Mouse (Mus musculus) forebrain, embryonic 14.5 days (tissue): ENCODE measurements around the gene Mapkap1. TPM values are rescaled to one million over a fixed set of nuclear protein-coding genes. Genes with fewer than 3 reads are reported as not detected.

ENCODE experiments used
- ATAC-seq: fragments of 200-750 bp; cut with Nextera tagmentation; 2 replicates; pipeline ENCODE4 v1.8.0; 2017; ENCODE audit warnings: mild to moderate bottlenecking, moderate library complexity
- DNase-seq: peaks from one replicate; pipeline ENCODE4 v3.0.0-alpha.2; 2015; ENCODE audit warnings: low spot score
- H3K27ac ChIP-seq: fragments of 300-500 bp; sonication (generic); 2 replicates; pipeline ENCODE4 v1.5.1; 2014; ENCODE audit warnings: low read depth, mild to moderate bottlenecking, control low read depth, low read length, moderate library complexity
- H3K27me3 ChIP-seq: fragments of 300-500 bp; sonication (generic); replicated peaks from 2 replicates; pipeline ENCODE4 v1.6.1; 2014; ENCODE audit warnings: low read length, control low read depth, mixed read lengths; ENCODE audit not compliant: control insufficient read depth, insufficient read depth
- H3K36me3 ChIP-seq: fragments of 300-500 bp; sonication (generic); 2 replicates; pipeline ENCODE4 v1.6.1; 2014; ENCODE audit warnings: low read length, control low read depth; ENCODE audit not compliant: control insufficient read depth, insufficient read depth
- H3K4me1 ChIP-seq: fragments of 300-500 bp; sonication (generic); 2 replicates; pipeline ENCODE4 v1.6.1; 2014; ENCODE audit warnings: antibody characterized with exemption, low read length, control low read depth; ENCODE audit not compliant: control insufficient read depth, insufficient read depth
- H3K4me2 ChIP-seq: fragments of 300-500 bp; sonication (generic); 2 replicates; pipeline ENCODE4 v1.6.1; 2014; ENCODE audit warnings: mild to moderate bottlenecking, control low read depth, low read length
- H3K4me3 ChIP-seq: fragments of 300-500 bp; sonication (generic); 2 replicates; pipeline ENCODE4 v1.5.1; 2014; ENCODE audit warnings: low read depth, low read length, control low read depth
- H3K9ac ChIP-seq: fragments of 300-500 bp; sonication (generic); 2 replicates; pipeline ENCODE4 v1.6.1; 2014; ENCODE audit warnings: mild to moderate bottlenecking, low read length, control low read depth, moderate library complexity
- H3K9me3 ChIP-seq: fragments of 300-500 bp; sonication (generic); replicated peaks from 2 replicates; pipeline ENCODE4 v1.6.1; 2016; ENCODE audit warnings: low read length, control low read depth, mixed read lengths; ENCODE audit not compliant: control insufficient read depth
- WGBS: fragments of 180-500 bp; shearing (Covaris S2); extraction: QIAGEN DNeasy Blood & Tissue Kit; methylation state at CpG from one replicate; pipeline ENCODE4 v1.1.7; 2014; 5-methylcytosine and 5-hydroxymethylcytosine counted together
- polyA plus RNA-seq: library from polyadenylated mRNA; unstranded; fragments of >200 nt; fragmentation: Nextera tagmentation; extraction: Ambion mirVana; gene quantifications from 2 replicates; pipeline ENCODE4 v1.2.1, GENCODE M21; 2014

The Mapkap1 gene
- polyA plus RNA-seq, 1 experiment from 2014 or later: 105 TPM

- H3K27me3 ChIP-seq: no peaks in the 10 kb centered on the region
- no peak for DNase-seq
- no peak overlapping the region for H3K27ac ChIP-seq
These were observed 108.7 kb downstream of the Mapkap1 start for GRCm38 (mm10) chr2:34515263-34515662.

GRCm38 (mm10) chr2:34518083-34518482 is 111.5 kb downstream of the Mapkap1 start:
- H3K9me3 ChIP-seq: no peaks in the 10 kb centered on the region
- H3K9ac ChIP-seq: no peak overlapping the region
- H3K4me1 ChIP-seq: no peaks in the 10 kb centered on the region
- H3K27me3 ChIP-seq: no peaks in the 10 kb centered on the region
- ATAC-seq (no peak), DNase-seq (no peak)
- H3K36me3 ChIP-seq: no peaks in the 10 kb centered on the region
- no peak overlapping the region for H3K27ac ChIP-seq
- H3K4me3 ChIP-seq: no peak overlapping the region
- no peak overlapping the region for H3K4me2 ChIP-seq
- 90% methylated on average over 2 of the region's 2 CpGs for WGBS

More at GRCm38 (mm10) chr2:34515263-34515662, 108.7 kb downstream of the Mapkap1 start:
- no peak for ATAC-seq
- no peak overlapping the region for H3K9ac ChIP-seq
- no peaks in the 10 kb centered on the region for H3K4me1 ChIP-seq
- no peak overlapping the region for H3K4me2 ChIP-seq
- 93% methylated on average over 5 of the region's 5 CpGs for WGBS
- H3K9me3 ChIP-seq: no peaks in the 10 kb centered on the region
- no peak overlapping the region for H3K4me3 ChIP-seq
- no peaks in the 10 kb centered on the region for H3K36me3 ChIP-seq

DNA sequence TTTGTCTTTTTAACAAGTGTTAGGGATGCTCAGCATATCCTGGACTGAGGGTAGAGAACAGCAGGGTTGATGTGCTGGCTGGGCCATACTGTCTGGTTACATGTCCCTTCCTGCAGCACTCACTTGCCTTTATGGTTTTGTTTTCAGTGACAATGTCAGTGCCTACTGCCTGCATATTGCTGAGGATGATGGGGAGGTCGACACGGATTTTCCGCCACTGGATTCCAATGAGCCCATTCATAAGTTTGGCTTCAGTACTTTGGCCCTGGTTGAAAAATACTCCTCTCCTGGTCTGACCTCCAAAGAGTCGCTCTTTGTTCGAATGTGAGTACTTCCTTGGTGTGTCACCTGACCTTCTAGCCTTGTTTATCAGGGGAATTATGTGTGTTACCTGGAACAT is 112.0 kb downstream of the Mapkap1 start:
- Histone ChIP-seq H3K4me1 (no peaks in the 10 kb centered on the region), H3K27ac (no peak overlapping the region), H3K4me2 (no peak overlapping the region), H3K27me3 (no peaks in the 10 kb centered on the region), H3K36me3 (no peaks in the 10 kb centered on the region), H3K9me3 (no peaks in the 10 kb centered on the region), H3K4me3 (no peak overlapping the region), H3K9ac (no peak overlapping the region)
- WGBS: 85% methylated on average over 5 of the region's 5 CpGs
- ATAC-seq: no peak
- DNase-seq: no peak

- H3K4me1 ChIP-seq: no peaks in the 10 kb centered on the region
- ATAC-seq: peak; percentile 57; the same call in 1 of the 2 replicates
- no peaks in the 10 kb centered on the region for H3K36me3 ChIP-seq
- H3K9me3 ChIP-seq: no peaks in the 10 kb centered on the region
- no peaks in the 10 kb centered on the region for H3K27me3 ChIP-seq
- 29% methylated on average over 6 of the region's 6 CpGs for WGBS
- H3K4me3 ChIP-seq: no peak overlapping the region
- no peak overlapping the region for H3K4me2 ChIP-seq
- no peak overlapping the region for H3K9ac ChIP-seq
- no peak overlapping the region for H3K27ac ChIP-seq
- peak; percentile 77 for DNase-seq
These were observed 113.0 kb downstream of the Mapkap1 start for GRCm38 (mm10) chr2:34519525-34519924.

GRCm38 (mm10) chr2:34521384-34521783 is 114.8 kb downstream of the Mapkap1 start:
- H3K27ac ChIP-seq: no peak overlapping the region
- H3K9me3 ChIP-seq: no peaks in the 10 kb centered on the region
- DNase-seq (no peak), ATAC-seq (no peak)
- H3K4me3 ChIP-seq: no peak overlapping the region
- H3K4me1 ChIP-seq: peaks cover under 1% of the 10 kb centered on the region
- H3K36me3 ChIP-seq: no peaks in the 10 kb centered on the region
- H3K4me2 ChIP-seq: no peak overlapping the region
- 92% methylated on average over 3 of the region's 3 CpGs for WGBS
- no peaks in the 10 kb centered on the region for H3K27me3 ChIP-seq
- no peak overlapping the region for H3K9ac ChIP-seq

DNA sequence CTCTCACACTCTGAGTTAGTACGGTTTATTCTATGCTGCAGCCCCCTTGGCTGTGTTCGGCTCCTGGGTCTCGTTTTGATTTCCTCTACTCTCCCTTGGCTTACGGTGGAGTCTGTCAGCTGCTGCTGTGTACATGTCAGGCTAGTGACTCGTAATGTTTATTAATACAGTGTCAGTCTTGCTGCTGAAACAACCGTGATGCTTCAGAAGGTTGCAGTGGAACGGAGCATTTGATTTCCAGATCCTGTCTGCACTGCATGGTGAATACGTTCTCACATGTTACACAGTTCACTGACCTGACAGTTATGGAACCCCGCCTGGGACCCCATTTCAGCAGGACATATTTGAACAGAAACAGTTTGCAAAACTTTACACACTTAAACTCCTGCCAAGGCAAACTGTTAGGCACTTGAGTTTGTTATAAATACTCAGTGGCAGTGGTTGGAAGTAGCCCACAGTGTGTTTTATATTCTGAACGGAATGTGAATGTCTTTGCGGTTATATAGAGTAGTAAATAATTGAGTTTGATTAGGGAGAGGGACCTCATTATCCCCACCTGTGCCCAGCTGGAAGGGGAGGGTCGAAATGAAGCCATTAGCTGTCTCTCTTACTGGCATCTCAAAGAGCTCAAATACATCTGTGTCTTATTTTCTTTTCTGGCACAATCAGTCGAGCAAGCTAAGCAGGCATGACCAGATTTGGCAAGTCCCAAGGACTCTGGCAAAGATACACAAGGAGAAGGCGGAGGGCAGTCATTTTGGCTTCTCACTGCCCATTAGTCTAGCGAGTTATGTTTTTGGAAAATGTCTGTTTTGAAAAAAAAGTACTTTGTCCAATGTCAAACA is 120.2 kb downstream of the Mapkap1 start:
- H3K27me3 ChIP-seq: no peaks in the 10 kb centered on the region
- 30% methylated on average over 15 of the region's 15 CpGs for WGBS
- H3K9me3 ChIP-seq: no peaks in the 10 kb centered on the region
- DNase-seq: peak; percentile 64
- no peak overlapping the region; the same call in 1 of the 2 replicates for H3K27ac ChIP-seq
- no peaks in the 10 kb centered on the region for H3K36me3 ChIP-seq
- no peak overlapping the region for H3K9ac ChIP-seq
- no peak overlapping the region for H3K4me3 ChIP-seq
- H3K4me1 ChIP-seq: peaks cover 25% of the 10 kb centered on the region
- ATAC-seq: peak; percentile 66; the same call in 1 of the 2 replicates
- H3K4me2 ChIP-seq: no peak overlapping the region

- DNase-seq (no peak), ATAC-seq (no peak)
- Histone ChIP-seq H3K9ac (no peak overlapping the region), H3K9me3 (no peaks in the 10 kb centered on the region), H3K4me1 (peaks cover 28% of the 10 kb centered on the region), H3K4me2 (no peak overlapping the region), H3K27ac (no peak overlapping the region), H3K27me3 (no peaks in the 10 kb centered on the region), H3K36me3 (no peaks in the 10 kb centered on the region), H3K4me3 (no peak overlapping the region)
These were observed 121.9 kb downstream of the Mapkap1 start for GRCm38 (mm10) chr2:34528491-34528890.

DNA sequence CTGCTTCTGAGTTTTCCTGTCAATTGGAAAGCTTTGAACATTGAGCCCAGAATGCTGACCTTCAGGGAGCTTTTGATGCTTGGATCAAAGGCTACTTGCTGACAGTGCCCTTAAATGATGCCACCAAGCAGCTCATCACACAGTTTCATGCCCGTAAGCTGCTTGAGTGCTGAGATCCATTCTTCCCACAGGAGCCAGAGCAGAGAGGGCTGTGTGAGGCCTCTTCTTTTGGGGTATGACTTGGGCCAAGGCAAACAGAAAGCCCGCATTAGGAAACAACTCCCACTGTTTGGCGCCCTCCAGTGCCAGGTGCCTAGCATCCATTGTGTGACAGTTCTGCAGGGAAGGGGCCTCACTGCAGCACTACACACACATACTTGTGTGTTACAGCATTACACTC is 123.5 kb downstream of the Mapkap1 start:
- H3K27me3 ChIP-seq: no peaks in the 10 kb centered on the region
- H3K9me3 ChIP-seq: no peaks in the 10 kb centered on the region
- H3K9ac ChIP-seq: no peak overlapping the region
- no peak overlapping the region for H3K4me2 ChIP-seq
- DNase-seq (peak; percentile 61), ATAC-seq (no peak)
- no peak overlapping the region for H3K4me3 ChIP-seq
- no peak overlapping the region for H3K27ac ChIP-seq
- WGBS: 39% methylated on average over 3 of the region's 3 CpGs
- peaks cover 35% of the 10 kb centered on the region for H3K4me1 ChIP-seq
- H3K36me3 ChIP-seq: no peaks in the 10 kb centered on the region

GRCm38 (mm10) chr2:34531801-34532298 is 125.3 kb downstream of the Mapkap1 start:
- Histone ChIP-seq H3K4me3 (no peak overlapping the region), H3K36me3 (no peaks in the 10 kb centered on the region), H3K27me3 (no peaks in the 10 kb centered on the region), H3K9me3 (no peaks in the 10 kb centered on the region), H3K4me2 (no peak overlapping the region), H3K9ac (no peak overlapping the region), H3K27ac (peak overlapping the region; percentile 17; the same call in 1 of the 2 replicates), H3K4me1 (peaks cover 34% of the 10 kb centered on the region)
- ATAC-seq: peak; percentile 74
- peak; percentile 87 for DNase-seq
- 18% methylated on average over 3 of the region's 3 CpGs for WGBS
